1 mouse cellular context compared by ENCODE assay signal in genomic region chr19:4878405-4879323, GRCm38 (mm10).
TF ChIP-seq lines count a peak whose summit lies in the region.

Gene Zdhhc24 (plus strand): TSS chr19:4878668.

TF ChIP-seq in CH12.LX, 34 proteins besides CTCF, POLR2A, EP300 and RAD21 (continued from another document):
- TF ChIP-seq MEF2A (IDR thresholded peaks at IDR 0.05; ENCODE audit: borderline replicate concordance, low read depth, low read length), result no peak
- no peak for TF ChIP-seq IRF4 (IDR thresholded peaks at IDR 0.05; ENCODE audit: low read depth, low read length)
- TF ChIP-seq JUN (IDR thresholded peaks at IDR 0.05; ENCODE audit: insufficient read depth, low read depth, low read length), result no peak
- TF ChIP-seq CHD1 (IDR thresholded peaks at IDR 0.05; ENCODE audit: low read depth, low read length), result no peak
- TF ChIP-seq TCF12 (IDR thresholded peaks at IDR 0.05; ENCODE audit: low read depth, low read length), result no peak
- no peak for TF ChIP-seq PAX5 (IDR thresholded peaks at IDR 0.05; ENCODE audit: low read length)
- peak; percentile 87 for TF ChIP-seq NELFE (IDR thresholded peaks at IDR 0.05; ENCODE audit: low read depth, low read length)
- peak; percentile 69 for TF ChIP-seq HCFC1 (IDR thresholded peaks at IDR 0.05; ENCODE audit: low read depth, low read length)
- peak; percentile 77 for TF ChIP-seq SIN3A (IDR thresholded peaks at IDR 0.05; ENCODE audit: low read length)
- peak; percentile 99 for TF ChIP-seq ELF1 (IDR thresholded peaks at IDR 0.05; ENCODE audit: low read depth, low read length)
- TF ChIP-seq USF1 (IDR thresholded peaks at IDR 0.05; ENCODE audit: low read depth, low read length), result no peak
